Mouse (Mus musculus): Measurements from ENCODE around the gene Suds3.

DNA sequence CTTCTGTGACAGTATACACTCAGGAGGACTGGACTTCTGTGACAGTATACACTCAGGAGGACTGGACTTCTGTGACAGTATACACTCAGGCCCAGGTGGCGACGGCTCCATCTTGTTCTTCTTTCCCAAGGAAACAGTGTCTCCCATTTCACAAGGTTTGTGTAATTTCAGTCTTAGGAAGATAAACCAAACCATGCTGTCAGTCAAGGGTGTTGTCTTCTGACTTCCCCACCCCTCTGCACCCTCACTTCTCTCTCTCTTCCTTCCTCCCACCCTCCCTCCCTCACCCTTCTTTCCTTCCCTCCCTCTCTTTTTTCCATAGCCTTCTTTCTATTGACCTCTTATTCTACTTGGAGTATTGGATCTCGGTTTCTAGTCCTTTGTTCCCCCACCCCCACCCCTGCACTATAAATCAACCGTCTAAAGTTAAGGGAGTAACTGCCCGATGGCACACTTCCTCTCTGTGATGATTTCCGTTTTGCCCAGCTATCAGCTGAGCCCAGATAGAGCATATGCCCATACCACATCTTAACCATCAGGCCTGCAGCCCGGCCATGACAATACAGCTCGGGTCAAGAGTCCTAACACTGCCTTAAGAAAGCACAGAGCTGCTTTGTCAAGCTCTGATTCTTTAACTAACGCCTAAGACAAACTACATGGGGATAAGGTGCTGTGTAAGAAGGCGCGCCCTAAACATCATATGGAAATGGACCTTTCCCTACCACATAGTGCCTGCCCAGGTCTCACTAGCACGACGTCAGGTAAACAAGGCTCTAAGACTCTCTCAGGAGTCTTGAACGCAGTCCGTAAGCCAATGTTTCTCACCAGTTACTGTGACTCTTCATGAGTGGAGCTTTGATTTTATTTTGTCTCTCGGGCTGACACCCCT lies 33.4 kb upstream of the Suds3 start:
- no peak for TF ChIP-seq POLR2A (IDR thresholded peaks at IDR 0.05; ENCODE audit: low read depth, low read length)
- no peak for TF ChIP-seq CTCF (IDR thresholded peaks at IDR 0.05; ENCODE audit: extremely low read depth, insufficient read depth, insufficient read length, insufficient replicate concordance)
